Mouse (Mus musculus): ENCODE measurements around the gene Gm14443. TPM values are rescaled to one million over a fixed set of nuclear protein-coding genes. Genes with fewer than 3 reads are reported as not detected.

Gm14443 gene
- not detected for polyA plus RNA-seq (2017; shearing (Covaris generic))

DNA sequence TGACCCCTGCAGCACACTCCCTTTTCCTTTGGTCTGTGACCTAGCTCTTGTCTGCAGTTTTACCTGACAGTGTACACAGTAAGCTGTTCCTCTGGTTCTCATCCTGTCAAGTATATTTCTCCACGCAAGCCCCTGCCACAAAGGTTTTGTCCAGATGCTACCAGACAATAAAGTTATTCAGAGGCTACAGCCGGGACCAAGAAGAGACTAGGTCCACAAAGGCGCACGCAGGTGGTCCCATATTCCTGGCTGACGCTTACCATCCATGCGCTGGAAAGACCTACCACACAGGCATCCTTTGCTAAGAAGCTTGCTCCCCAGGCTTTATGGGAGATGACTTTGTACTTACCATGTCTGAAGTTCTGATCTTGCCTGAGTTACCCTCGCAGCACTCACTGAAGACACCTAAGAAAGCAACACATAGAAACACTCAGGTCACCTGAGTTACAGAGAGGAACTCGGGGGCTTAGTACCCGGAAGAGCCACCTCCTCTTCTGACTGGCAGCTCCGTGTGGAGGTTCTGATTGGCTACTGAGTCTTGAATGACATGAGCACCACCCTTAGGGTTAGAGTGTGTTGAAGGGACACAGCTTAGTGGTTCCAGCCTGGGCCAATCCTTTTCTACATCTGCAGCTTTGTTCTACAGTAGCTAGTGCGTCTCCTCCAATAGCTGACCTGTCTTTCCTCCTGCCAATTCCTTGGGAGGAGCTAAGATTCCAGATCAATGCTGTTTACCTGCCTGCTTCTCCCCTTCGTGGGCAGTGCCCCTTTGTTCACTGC, at the start of gene Gm14443:
Gene Gm14443, minus strand, starts transcription at position 471 of the 780 bp plus-strand sequence.

DNA sequence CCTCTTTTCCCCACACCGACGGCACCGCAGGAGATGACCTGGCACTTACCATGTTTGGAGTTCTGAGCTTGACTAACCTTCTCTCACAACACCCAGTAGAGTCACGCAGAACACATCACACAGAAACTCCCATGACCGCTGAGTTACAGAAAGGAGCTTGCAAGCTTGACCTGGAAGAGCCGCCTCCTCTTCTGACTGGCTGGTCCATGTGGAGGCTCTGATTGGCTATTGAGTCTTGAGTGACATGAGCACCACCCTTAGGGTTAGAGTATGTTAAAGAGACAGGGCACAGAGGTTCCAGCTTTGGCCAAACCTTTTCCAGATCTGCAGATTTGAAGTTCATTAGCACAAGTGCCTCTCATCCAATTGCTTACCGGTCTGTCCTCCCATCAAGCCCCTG, 31.1 kb upstream of the Gm14443 start, which contains the start of gene Gm14391:
Gene Gm14391, minus strand, starts transcription at position 186 of the 400 bp plus-strand sequence.

DNA sequence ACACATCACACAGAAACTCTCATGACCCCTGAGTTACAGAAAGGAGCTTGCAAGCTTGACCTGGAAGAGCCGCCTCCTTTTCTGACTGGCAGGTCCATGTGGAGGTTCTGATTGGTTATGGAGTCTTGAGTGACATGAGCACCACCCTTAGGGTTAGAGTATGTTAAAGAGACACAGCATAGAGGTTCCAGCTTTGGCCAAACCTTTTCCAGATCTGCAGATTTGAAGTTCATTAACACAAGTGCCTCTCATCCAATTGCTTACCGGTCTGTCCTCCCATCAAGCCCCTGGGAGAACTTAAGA, 33.7 kb downstream of the Gm14443 start, which contains the start of gene Gm14399:
Gene Gm14399, minus strand, starts transcription at position 20 of the 303 bp plus-strand sequence.

Other genes starting within 250 kb of the Gm14443 start
- not detected for gene Gm14444, start 165.6 kb downstream of the Gm14443 start, polyA plus RNA-seq (2017; shearing (Covaris generic))
- gene Gm14393, start 108.1 kb downstream of the Gm14443 start, polyA plus RNA-seq (2017; shearing (Covaris generic)), result not detected
- gene Gm14399, start 33.9 kb downstream of the Gm14443 start, polyA plus RNA-seq (2017; shearing (Covaris generic)), result 10.1 TPM
- 2.9 TPM for gene Gm14391, start 31.0 kb upstream of the Gm14443 start, polyA plus RNA-seq (2017; shearing (Covaris generic))
- 1.2 TPM for gene Gm14440, start 99.3 kb upstream of the Gm14443 start, polyA plus RNA-seq (2017; shearing (Covaris generic))
- gene Gm4631, start 162.3 kb upstream of the Gm14443 start, polyA plus RNA-seq (2017; shearing (Covaris generic)), result 4.9 TPM
- 0.46 TPM for gene Zfp968, start 196.6 kb upstream of the Gm14443 start, polyA plus RNA-seq (2017; shearing (Covaris generic))